Comparison of ENCODE assay signal across 20 mouse cellular contexts in the genomic region with DNA sequence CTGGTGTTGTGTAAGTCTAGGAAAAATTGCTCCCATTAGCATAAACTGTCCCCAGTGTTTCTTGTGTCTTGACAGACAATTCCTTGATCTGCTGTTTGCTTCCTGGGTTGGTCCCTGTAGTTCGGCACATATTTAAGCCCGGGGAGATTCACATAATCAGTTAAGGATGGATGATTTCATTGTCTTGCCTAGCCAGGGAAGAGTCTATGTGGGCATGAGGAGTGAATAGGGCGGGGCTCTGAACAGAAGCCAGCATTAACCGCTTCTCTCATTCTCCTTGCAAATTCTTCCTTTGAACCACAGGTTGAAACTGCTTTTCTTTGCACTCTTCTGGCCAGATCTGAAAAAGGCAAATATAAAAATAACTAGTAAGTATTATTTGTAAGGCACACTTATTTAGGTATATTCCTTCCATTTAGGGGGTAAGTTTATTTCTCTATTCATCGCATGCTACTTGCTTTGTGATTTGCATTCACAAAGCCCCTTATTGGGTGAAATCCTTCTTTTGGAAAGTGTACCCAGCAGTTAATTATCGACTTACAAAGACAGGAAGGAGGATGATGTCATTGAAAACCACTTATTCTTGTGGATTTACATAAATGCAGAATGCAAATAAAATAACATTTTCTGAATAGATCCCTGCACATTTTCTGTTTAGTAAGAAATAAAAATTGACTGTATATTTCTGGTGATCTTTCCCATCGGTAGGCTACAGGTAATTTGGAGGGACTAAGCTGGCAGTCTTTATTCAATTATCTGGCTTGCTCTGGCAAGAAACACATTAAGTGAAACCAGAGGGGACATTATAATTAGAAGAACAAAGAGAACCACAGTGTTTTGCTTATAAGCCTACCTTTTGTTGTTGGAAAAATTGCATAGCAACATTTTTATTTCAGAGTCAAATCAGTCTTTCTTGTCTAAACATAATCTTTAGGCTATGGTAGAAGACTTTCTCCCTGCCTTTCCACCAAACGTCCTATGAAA. TPM values are rescaled to one million over a fixed set of nuclear protein-coding genes. Genes with fewer than 3 reads are reported as not detected.
DNase-seq lines count a peak whose midpoint lies in the region; ATAC-seq and TF ChIP-seq lines count a peak whose summit lies in the region.
"Had no signal": no experiment of that assay in that cellular context is flagged by ENCODE, and none has a peak within 500 bp of the region (broad histone marks: within the 10 kb centered on the region; RNA-seq: fewer than 3 reads in every experiment).

No protein-coding gene starts in this region.

- H3K9ac ChIP-seq in forebrain, embryonic 12.5 days, result no peak overlapping the region
- no peak overlapping the region for H3K9ac ChIP-seq in hindbrain, embryonic 15.5 days
- no peak overlapping the region for H3K9ac ChIP-seq in midbrain, postnatal 0 days (replicated peaks; ENCODE audit: low read length, poor library complexity, severe bottlenecking)
- H3K9ac ChIP-seq: liver, embryonic 12.5 days; lung, embryonic 15.5 days; stomach, embryonic 15.5 days had no signal

- H3K27ac ChIP-seq in forebrain, embryonic 12.5 days, result 0 out of 2 replicates have a peak overlapping the region, but pooled peaks have one; percentile 50
- no peak overlapping the region; the same call in 1 of the 2 replicates for H3K27ac ChIP-seq in hindbrain, embryonic 15.5 days (replicated peaks)
- no peak overlapping the region for H3K27ac ChIP-seq in midbrain, postnatal 0 days (ENCODE audit: low read depth, low read length)
- H3K27ac ChIP-seq: liver, embryonic 12.5 days; lung, embryonic 15.5 days; stomach, embryonic 15.5 days had no signal

- peak; percentile 5 for DNase-seq in brain, adult 2 months (ENCODE audit: low read depth, low spot score)
- DNase-seq in midbrain, postnatal 0 days (ENCODE audit: low spot score), result peak; percentile 32
- no peak for DNase-seq in urinary bladder, postnatal 4 days (ENCODE audit: low spot score in 2 of 2)
- no peak for DNase-seq in left cerebral cortex, adult 9 months (ENCODE audit: low spot score in 2 of 2)
- no peak for DNase-seq in liver
- DNase-seq: adrenal gland, postnatal 14 days; cerebellum, postnatal 14 days; heart, postnatal 10 days; kidney, postnatal 10 days; right cerebral cortex, adult 18-20 months; thymus, postnatal 25 days had no signal

- H3K4me1 ChIP-seq in forebrain, embryonic 12.5 days, result peaks cover 17% of the 10 kb centered on the region
- 0 out of 2 replicates have a peak, but pooled peaks cover 5% of the 10 kb centered on the region for H3K4me1 ChIP-seq in hindbrain, embryonic 15.5 days (replicated peaks)
- no peaks in the 10 kb centered on the region for H3K4me1 ChIP-seq in midbrain, postnatal 0 days (ENCODE audit: insufficient read depth, low read length)
- H3K4me1 ChIP-seq: liver, embryonic 12.5 days; lung, embryonic 15.5 days; megakaryocyte, embryonic 14.5 days; stomach, embryonic 15.5 days had no signal

- 14% methylated on average over 8 of the region's 8 CpGs for WGBS in forebrain, embryonic 12.5 days
- WGBS in hindbrain, embryonic 15.5 days, result 28% methylated on average over 8 of the region's 8 CpGs
- WGBS in midbrain, postnatal 0 days, result 30% methylated on average over 8 of the region's 8 CpGs

- H3K9me3 ChIP-seq in forebrain, embryonic 12.5 days, result no peaks in the 10 kb centered on the region
- H3K9me3 ChIP-seq in hindbrain, embryonic 15.5 days, result no peaks in the 10 kb centered on the region
- H3K9me3 ChIP-seq in midbrain, postnatal 0 days (ENCODE audit: low read length), result no peaks in the 10 kb centered on the region
- H3K9me3 ChIP-seq: G1E; liver, embryonic 12.5 days; lung, embryonic 15.5 days; stomach, embryonic 15.5 days had no signal

- no peak for TF ChIP-seq CTCF in midbrain, postnatal 0 days (IDR thresholded peaks at IDR 0.05)

- H3K27me3 ChIP-seq in forebrain, embryonic 12.5 days, result no peaks in the 10 kb centered on the region
- no peaks in the 10 kb centered on the region for H3K27me3 ChIP-seq in hindbrain, embryonic 15.5 days
- no peaks in the 10 kb centered on the region for H3K27me3 ChIP-seq in midbrain, postnatal 0 days (ENCODE audit: insufficient read depth, low read length)
- H3K27me3 ChIP-seq: liver, embryonic 12.5 days; lung, embryonic 15.5 days; megakaryocyte, embryonic 14.5 days; stomach, embryonic 15.5 days had no signal

- H3K4me3 ChIP-seq in forebrain, embryonic 12.5 days (replicated peaks), result no peak overlapping the region
- H3K4me3 ChIP-seq in hindbrain, embryonic 15.5 days, result no peak overlapping the region
- H3K4me3 ChIP-seq in midbrain, postnatal 0 days (ENCODE audit: low read depth, low read length), result no peak overlapping the region
- H3K4me3 ChIP-seq: liver, embryonic 12.5 days; lung, embryonic 15.5 days; megakaryocyte, embryonic 14.5 days; stomach, embryonic 15.5 days had no signal

- peak; percentile 83 for ATAC-seq in forebrain, embryonic 12.5 days (ENCODE audit: low FRiP score)
- peak; percentile 76 for ATAC-seq in hindbrain, embryonic 15.5 days (ENCODE audit: low FRiP score, low read depth)
- ATAC-seq in midbrain, postnatal 0 days (ENCODE audit: low FRiP score), result peak; percentile 73
- no peak for ATAC-seq in activated CD4-positive, CD25-positive, alpha-beta regulatory T cell, adult 4 months
- ATAC-seq: intestine, postnatal 0 days; liver, embryonic 12.5 days had no signal

- H3K36me3 ChIP-seq in forebrain, embryonic 12.5 days (replicated peaks), result no peaks in the 10 kb centered on the region
- no peaks in the 10 kb centered on the region for H3K36me3 ChIP-seq in hindbrain, embryonic 15.5 days
- no peaks in the 10 kb centered on the region for H3K36me3 ChIP-seq in midbrain, postnatal 0 days (ENCODE audit: insufficient read depth, low read length)
- H3K36me3 ChIP-seq: G1E; liver, embryonic 12.5 days; lung, embryonic 15.5 days; stomach, embryonic 15.5 days had no signal

- peak overlapping the region; percentile 37 for H3K4me2 ChIP-seq in forebrain, embryonic 12.5 days
- H3K4me2 ChIP-seq in hindbrain, embryonic 15.5 days, result peak overlapping the region; percentile 14; the same call in 1 of the 2 replicates
- no peak overlapping the region for H3K4me2 ChIP-seq in midbrain, postnatal 0 days (ENCODE audit: low read depth, low read length, poor library complexity, severe bottlenecking)
- H3K4me2 ChIP-seq: liver, embryonic 12.5 days; lung, embryonic 15.5 days; stomach, embryonic 15.5 days had no signal

RNA-seq across cellular contexts. Expression of a gene that starts 25.4 kb away (rescaled TPM):
- 251 and 256 TPM in 2 replicates for polyA plus RNA-seq in forebrain, embryonic 12.5 days (2016; fragmentation: Nextera tagmentation; extraction: Ambion mirVana)
- 138 and 155 TPM in 2 replicates for polyA plus RNA-seq in hindbrain, embryonic 15.5 days (2015; fragmentation: Nextera tagmentation; extraction: Ambion mirVana)
- total RNA-seq in midbrain, postnatal 0 days (2014; rRNA removed), result 33.8 and 49.6 TPM in 2 replicates
- 114 and 121 TPM in 2 replicates for polyA plus RNA-seq in midbrain, postnatal 0 days (2015; fragmentation: Nextera tagmentation; extraction: Ambion mirVana)
- 100 to 1,000 TPM; 132 to 202 TPM for polyA plus RNA-seq in activated CD4-positive, CD25-positive, alpha-beta regulatory T cell, adult 4 months (2017; shearing (Covaris generic))

Comparison
In these comparisons a context has a peak if more than half of its experiments do, and no peak if none do; other contexts are left out.
1. DNase-seq: peak in brain, adult 2 months (single experiment) and midbrain, postnatal 0 days (single experiment); none in urinary bladder, postnatal 4 days (0 of 2), left cerebral cortex, adult 9 months (0 of 2) and liver (single experiment).